Mouse (Mus musculus) spleen, adult 2 months (tissue): ENCODE measurements around the gene BC067074.

Source experiments
- CTCF ChIP-seq: fragments of 200-500 bp; IDR thresholded peaks from 2 replicates; pipeline ENCODE4 v1.5.1; 2011; ENCODE audit warnings: mild to moderate bottlenecking, inconsistent platforms; ENCODE audit not compliant: insufficient read depth, insufficient read length, insufficient replicate concordance; ENCODE audit errors: extremely low read depth
- POLR2A ChIP-seq: fragments of 200-500 bp; IDR thresholded peaks from 2 replicates; pipeline ENCODE4 v1.6.1; 2011; ENCODE audit warnings: low read depth, low read length, inconsistent platforms

GRCm38 (mm10) chr13:113353546-113353945, 60.6 kb downstream of the BC067074 start:
- TF ChIP-seq CTCF: no peak
- TF ChIP-seq POLR2A: no peak
